Comparison of ENCODE assay signal across 8 mouse cellular contexts in genomic region chr7:44553826-44554225, GRCm38 (mm10). TPM values are rescaled to one million over a fixed set of nuclear protein-coding genes. Genes with fewer than 3 reads are reported as not detected.
DNase-seq lines count a peak whose midpoint lies in the region; ATAC-seq and TF ChIP-seq lines count a peak whose summit lies in the region.

Gene Nr1h2, minus strand, starts transcription at chr7:44553951.

- no peak for TF ChIP-seq POLR2A in ES-Bruce4 (IDR thresholded peaks at IDR 0.05; ENCODE audit: insufficient read depth, low read length)

- peak; percentile 98 to 99 for DNase-seq in heart, postnatal 10 days
- DNase-seq in large intestine, adult 2 months (ENCODE audit: low read depth, low spot score), result peak; percentile 82
- DNase-seq in liver, postnatal 0 days, result peak; percentile 97
- DNase-seq in testis, postnatal 10 days (ENCODE audit: low spot score), result peak; percentile 95

- H3K4me1 ChIP-seq in ES-Bruce4 (ENCODE audit: control insufficient read depth, insufficient read depth, low read length), result peaks cover 5% of the 10 kb centered on the region
- H3K4me1 ChIP-seq in forebrain, embryonic 13.5 days, result peaks cover 10% of the 10 kb centered on the region
- H3K4me1 ChIP-seq in liver, postnatal 0 days (ENCODE audit: insufficient read depth), result peaks cover 19% of the 10 kb centered on the region
- peaks cover 10% of the 10 kb centered on the region for H3K4me1 ChIP-seq in neural tube, embryonic 14.5 days (ENCODE audit: control insufficient read depth, insufficient read depth, low read length)

- peak within 1 kb of the TSS; percentile 87 for H3K27ac ChIP-seq in ES-Bruce4 (ENCODE audit: insufficient read depth, low read length)
- H3K27ac ChIP-seq in forebrain, embryonic 13.5 days, result peak within 1 kb of the TSS; percentile 90
- peak within 1 kb of the TSS; percentile 100 for H3K27ac ChIP-seq in liver, postnatal 0 days (ENCODE audit: low read depth)
- peak within 1 kb of the TSS; percentile 87 for H3K27ac ChIP-seq in neural tube, embryonic 14.5 days (ENCODE audit: low read depth, low read length)

- peaks cover 12% of the 10 kb centered on the region for H3K36me3 ChIP-seq in ES-Bruce4 (ENCODE audit: control insufficient read depth, insufficient read depth, low read length, poor library complexity, severe bottlenecking)
- peaks cover 33% of the 10 kb centered on the region for H3K36me3 ChIP-seq in forebrain, embryonic 13.5 days (ENCODE audit: poor library complexity, severe bottlenecking)
- peaks cover 32% of the 10 kb centered on the region for H3K36me3 ChIP-seq in liver, postnatal 0 days (replicated peaks; ENCODE audit: insufficient read depth, low read length)
- peaks cover 11% of the 10 kb centered on the region; the same call in 1 of the 2 replicates for H3K36me3 ChIP-seq in neural tube, embryonic 14.5 days (ENCODE audit: control insufficient read depth, insufficient read depth, low read length)

- H3K9me3 ChIP-seq in ES-Bruce4 (replicated peaks; ENCODE audit: control insufficient read depth, insufficient read depth, low read length, poor library complexity, severe bottlenecking), result no peaks in the 10 kb centered on the region
- H3K9me3 ChIP-seq in forebrain, embryonic 13.5 days (replicated peaks), result no peaks in the 10 kb centered on the region
- H3K9me3 ChIP-seq in liver, postnatal 0 days (ENCODE audit: low read length), result no peaks in the 10 kb centered on the region
- no peaks in the 10 kb centered on the region for H3K9me3 ChIP-seq in neural tube, embryonic 14.5 days (ENCODE audit: control insufficient read depth, low read length)

- WGBS in forebrain, embryonic 13.5 days, result under 1% methylated on average over 22 of the region's 22 CpGs
- WGBS in large intestine, adult 2 months, result under 1% methylated on average over 22 of the region's 22 CpGs
- under 1% methylated on average over 22 of the region's 22 CpGs for WGBS in liver, postnatal 0 days (ENCODE audit: insufficient replicate concordance)
- WGBS in neural tube, embryonic 14.5 days, result under 1% methylated on average over 22 of the region's 22 CpGs

- H3K27me3 ChIP-seq in ES-Bruce4 (ENCODE audit: control insufficient read depth, insufficient read depth, low read length, poor library complexity, severe bottlenecking), result no peaks in the 10 kb centered on the region
- peaks cover 9% of the 10 kb centered on the region; the same call in 1 of the 2 replicates for H3K27me3 ChIP-seq in forebrain, embryonic 13.5 days
- no peaks in the 10 kb centered on the region for H3K27me3 ChIP-seq in liver, postnatal 0 days (ENCODE audit: insufficient read depth, low read length)
- no peaks in the 10 kb centered on the region for H3K27me3 ChIP-seq in neural tube, embryonic 14.5 days (ENCODE audit: control insufficient read depth, insufficient read depth, low read length)

- TF ChIP-seq CTCF in ES-Bruce4 (IDR thresholded peaks at IDR 0.05; ENCODE audit: low read depth, low read length), result no peak
- 0 out of 2 replicates have a peak, but pooled peaks have one; percentile 4 for TF ChIP-seq CTCF in liver, postnatal 0 days (IDR thresholded peaks at IDR 0.05; ENCODE audit: low read depth)

- TF ChIP-seq EP300 in ES-Bruce4 (IDR thresholded peaks at IDR 0.05; ENCODE audit: insufficient read depth, low read depth, low read length), result no peak
- TF ChIP-seq EP300 in liver, postnatal 0 days (IDR thresholded peaks at IDR 0.05; ENCODE audit: low read depth), result peak; percentile 74; the same call in 1 of the 2 replicates

- H3K4me2 ChIP-seq in forebrain, embryonic 13.5 days, result peak within 1 kb of the TSS; percentile 70
- peak within 1 kb of the TSS; percentile 78 for H3K4me2 ChIP-seq in liver, postnatal 0 days (ENCODE audit: low read depth, low read length)
- H3K4me2 ChIP-seq in neural tube, embryonic 14.5 days (ENCODE audit: low read depth, low read length), result peak within 1 kb of the TSS; percentile 67

- intact Hi-C loops in heart, postnatal 10 days (cut with DNase I), result no loop called here

- ATAC-seq in cerebellum, adult (ENCODE audit: insufficient number of reproducible peaks, low FRiP score, low TSS enrichment), result peak; percentile 63; the same call in 1 of the 2 replicates
- ATAC-seq in forebrain, embryonic 13.5 days, result peak; percentile 82
- ATAC-seq in liver, postnatal 0 days, result peak; percentile 89
- peak; percentile 82 for ATAC-seq in neural tube, embryonic 14.5 days (ENCODE audit: low read depth)

- H3K4me3 ChIP-seq in ES-Bruce4 (ENCODE audit: low read depth, low read length), result peak within 1 kb of the TSS; percentile 79
- peak within 1 kb of the TSS; percentile 71 for H3K4me3 ChIP-seq in forebrain, embryonic 13.5 days
- H3K4me3 ChIP-seq in liver, postnatal 0 days (ENCODE audit: low read depth, low read length), result peak within 1 kb of the TSS; percentile 99
- H3K4me3 ChIP-seq in neural tube, embryonic 14.5 days (ENCODE audit: low read depth, low read length), result peak within 1 kb of the TSS; percentile 85

- H3K9ac ChIP-seq in ES-Bruce4 (ENCODE audit: low read depth, poor library complexity, severe bottlenecking), result peak within 1 kb of the TSS; percentile 60
- peak within 1 kb of the TSS; percentile 63 for H3K9ac ChIP-seq in forebrain, embryonic 13.5 days
- H3K9ac ChIP-seq in liver, postnatal 0 days (replicated peaks), result peak within 1 kb of the TSS; percentile 95
- H3K9ac ChIP-seq in neural tube, embryonic 14.5 days (replicated peaks; ENCODE audit: low read depth, low read length), result 0 out of 2 replicates have a peak within 1 kb of the TSS, but pooled peaks have one; percentile 32

RNA-seq across cellular contexts. Expression of gene Nr1h2, which starts in this region (rescaled TPM):
- 67.6 and 95.7 TPM in 2 replicates for polyA plus RNA-seq in ES-Bruce4 (2011; ENCODE audit: insufficient read depth, insufficient read length, low read depth, missing spikeins)
- polyA plus RNA-seq in forebrain, embryonic 13.5 days (2015; fragmentation: Nextera tagmentation; extraction: Ambion mirVana), result 76.0 and 76.2 TPM in 2 replicates
- total RNA-seq in heart, postnatal 10 days (2021), result 10 to 100 TPM; 45.1 to 49.0 TPM
- 163 and 192 TPM in 2 replicates for polyA plus RNA-seq in large intestine, adult 2 months (2012; rRNA removed)
- 33.6 and 33.9 TPM in 2 replicates for polyA plus RNA-seq in liver, postnatal 0 days (2015; fragmentation: Nextera tagmentation; extraction: Ambion mirVana)
- 57.2 and 59.5 TPM in 2 replicates for polyA plus RNA-seq in neural tube, embryonic 14.5 days (2014; fragmentation: Nextera tagmentation; extraction: Ambion mirVana)

Comparison
In these comparisons a context has a peak if more than half of its experiments do, and no peak if none do; other contexts are left out.
1. Peak in every context shown above with its lines: DNase-seq, ATAC-seq, H3K4me3 ChIP-seq and H3K27ac ChIP-seq.
2. H3K9ac ChIP-seq: peak in every context shown above with its lines; median percentile 95 in liver, postnatal 0 days; 63 in forebrain, embryonic 13.5 days; 60 in ES-Bruce4; 32 in neural tube, embryonic 14.5 days.